Mouse (Mus musculus) forebrain, embryonic 12.5 days (tissue): Measurements from ENCODE around the gene H2-Ab1. TPM values are rescaled to one million over a fixed set of nuclear protein-coding genes. Genes with fewer than 3 reads are reported as not detected.
"Not testable (repeated sequence)": the region's sequence is repeated elsewhere in the genome, so short reads cannot be mapped to it uniquely, and the experiment has no call there.

Source experiments
- ATAC-seq: fragments of 200-750 bp; cut with Nextera tagmentation; 2 replicates; pipeline ENCODE4 v1.8.0; 2017; ENCODE audit warnings: moderate TSS enrichment; ENCODE audit not compliant: low FRiP score
- H3K27ac ChIP-seq: fragments of 300-500 bp; sonication (generic); 2 replicates; pipeline ENCODE4 v1.5.1; 2016; ENCODE audit warnings: mild to moderate bottlenecking
- H3K27me3 ChIP-seq: fragments of 300-500 bp; sonication (generic); 2 replicates; pipeline ENCODE4 v1.6.1; 2016; ENCODE audit warnings: mild to moderate bottlenecking
- H3K36me3 ChIP-seq: fragments of 300-500 bp; sonication (generic); replicated peaks from 2 replicates; pipeline ENCODE4 v1.6.1; 2016; ENCODE audit warnings: mild to moderate bottlenecking
- H3K4me1 ChIP-seq: fragments of 300-500 bp; sonication (generic); 2 replicates; pipeline ENCODE4 v1.6.1; 2016
- H3K4me2 ChIP-seq: fragments of 300-500 bp; sonication (generic); 2 replicates; pipeline ENCODE4 v1.6.1; 2016; ENCODE audit warnings: mild to moderate bottlenecking, moderate library complexity
- H3K4me3 ChIP-seq: fragments of 300-500 bp; sonication (generic); replicated peaks from 2 replicates; pipeline ENCODE4 v1.5.1; 2016; ENCODE audit warnings: mild to moderate bottlenecking
- H3K9ac ChIP-seq: fragments of 300-500 bp; sonication (generic); 2 replicates; pipeline ENCODE4 v1.6.1; 2016; ENCODE audit warnings: mild to moderate bottlenecking
- H3K9me3 ChIP-seq: fragments of 300-500 bp; sonication (generic); 2 replicates; pipeline ENCODE4 v1.6.1; 2016
- whole genome bisulfite sequencing: fragments of 180-500 bp; shearing (Covaris S2); methylation state at CpG from one replicate; pipeline ENCODE4 v1.1.7; 2016; 5-methylcytosine and 5-hydroxymethylcytosine counted together
- polyA plus RNA-seq: library from polyadenylated mRNA; unstranded; fragments of >200 nt; fragmentation: Nextera tagmentation; extraction: Ambion mirVana; gene quantifications from 2 replicates; pipeline ENCODE4 v1.2.1, GENCODE M21; 2016

Gene H2-Ab1
- polyA plus RNA-seq, 1 experiment from 2014 or later, result 1.9 TPM

DNA sequence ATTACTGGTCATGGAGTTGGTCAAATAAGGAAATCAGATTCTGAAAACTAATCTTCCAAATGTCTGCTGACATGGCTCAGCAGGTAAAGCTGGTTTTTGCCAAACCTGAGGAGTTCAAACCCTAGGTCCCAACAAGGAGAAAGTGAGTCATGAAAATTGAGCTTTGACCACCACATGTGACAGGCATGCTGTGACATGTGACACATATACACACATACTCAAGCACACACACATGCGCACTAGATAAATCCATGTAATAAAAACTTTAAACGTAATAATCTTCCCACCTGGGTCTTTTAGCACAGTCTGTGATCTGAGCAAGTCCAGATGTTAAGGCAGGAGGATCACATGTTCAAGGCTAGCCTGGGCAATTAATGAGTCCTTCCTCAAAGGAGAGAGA, 46.3 kb downstream of the H2-Ab1 start:
- no peak for ATAC-seq
- Histone ChIP-seq H3K4me1 (no peaks in the 10 kb centered on the region), H3K9ac (no peak overlapping the region), H3K36me3 (no peaks in the 10 kb centered on the region), H3K4me3 (no peak overlapping the region), H3K27me3 (peaks cover 14% of the 10 kb centered on the region; the same call in 1 of the 2 replicates), H3K4me2 (no peak overlapping the region), H3K27ac (no peak overlapping the region), H3K9me3 (no peaks in the 10 kb centered on the region)
- 84% methylated on average over 2 of the region's 2 CpGs for WGBS

GRCm38 (mm10) chr17:34304751-34305150, 47.3 kb downstream of the H2-Ab1 start:
- Histone ChIP-seq H3K27me3 (peaks cover 14% of the 10 kb centered on the region; the same call in 1 of the 2 replicates), H3K4me1 (no peaks in the 10 kb centered on the region; the same call in 1 of the 2 replicates), H3K4me3 (no peak overlapping the region), H3K4me2 (no peak overlapping the region), H3K9me3 (no peaks in the 10 kb centered on the region), H3K27ac (no peak overlapping the region), H3K36me3 (no peaks in the 10 kb centered on the region), H3K9ac (no peak overlapping the region)
- 37% methylated on average over 4 of the region's 4 CpGs for WGBS
- no peak for ATAC-seq

DNA sequence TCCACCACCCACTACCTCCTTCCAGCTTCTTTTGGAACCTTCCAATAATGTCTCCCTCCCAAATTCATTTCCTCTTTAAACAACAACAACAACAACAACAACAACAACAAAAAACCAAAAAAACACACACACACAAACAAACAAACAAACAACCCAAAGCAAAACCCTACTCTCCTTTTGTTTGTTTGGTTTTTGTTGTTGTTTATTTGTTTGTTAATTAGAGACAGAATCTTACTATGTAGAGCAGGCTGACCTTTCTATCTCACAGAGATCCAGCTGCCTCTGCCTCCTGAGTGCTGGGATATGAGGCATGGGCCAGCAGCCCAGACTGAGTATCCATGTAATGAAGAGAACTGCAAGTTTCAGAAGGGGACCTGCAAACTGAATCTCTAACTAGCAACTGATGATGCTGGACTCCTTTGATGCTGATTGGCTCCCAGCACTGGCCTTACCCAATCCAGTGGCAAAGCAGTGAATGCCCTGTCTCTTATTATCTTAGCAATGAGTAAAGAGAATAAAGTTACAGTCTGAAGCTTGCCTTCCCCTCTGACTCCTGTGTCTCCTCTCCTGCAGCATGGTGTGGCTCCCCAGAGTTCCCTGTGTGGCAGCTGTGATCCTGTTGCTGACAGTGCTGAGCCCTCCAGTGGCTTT, 48.0 kb downstream of the H2-Ab1 start, which contains the start of gene H2-Eb1:
H2-Eb1 (plus strand) TSS at position 488 of the 651 bp plus-strand sequence.
- Histone ChIP-seq H3K4me2 (no peak within 1 kb of the TSS), H3K9ac (no peak within 1 kb of the TSS), H3K27ac (no peak within 1 kb of the TSS), H3K9me3 (no peaks in the 10 kb centered on the region), H3K27me3 (peaks cover 14% of the 10 kb centered on the region; the same call in 1 of the 2 replicates), H3K4me3 (no peak within 1 kb of the TSS), H3K4me1 (peaks cover 3% of the 10 kb centered on the region), H3K36me3 (no peaks in the 10 kb centered on the region)
- ATAC-seq, result peak; percentile 84

GRCm38 (mm10) chr17:34306407-34306806, 48.9 kb downstream of the H2-Ab1 start:
- Histone ChIP-seq H3K27me3 (peaks cover 14% of the 10 kb centered on the region; the same call in 1 of the 2 replicates), H3K4me1 (peaks cover 3% of the 10 kb centered on the region), H3K27ac (no peak overlapping the region), H3K9ac (no peak overlapping the region), H3K36me3 (no peaks in the 10 kb centered on the region), H3K9me3 (no peaks in the 10 kb centered on the region), H3K4me2 (no peak overlapping the region), H3K4me3 (no peak overlapping the region)
- WGBS, result 89% methylated on average over 2 of the region's 2 CpGs
- no peak for ATAC-seq

DNA sequence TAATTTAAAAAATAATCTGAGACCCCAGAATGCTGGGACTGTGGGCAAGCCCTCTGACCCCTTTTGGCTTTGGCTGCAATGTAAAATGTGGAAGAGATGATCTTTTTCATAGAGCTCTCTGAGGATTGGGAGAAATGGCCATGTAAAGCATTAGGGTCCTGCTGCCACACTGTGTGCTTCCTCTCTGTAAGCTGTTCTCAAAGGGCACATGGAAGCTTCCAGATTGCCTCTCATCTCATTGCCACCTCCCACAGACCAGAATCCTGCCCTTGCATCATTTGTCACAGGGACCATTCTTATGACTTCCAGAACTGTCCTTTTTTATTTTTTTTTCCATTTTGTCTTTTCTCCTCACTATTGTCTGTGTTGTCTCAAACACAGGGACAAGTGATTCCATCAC, 49.7 kb downstream of the H2-Ab1 start:
- Histone ChIP-seq H3K9me3 (no peaks in the 10 kb centered on the region), H3K4me2 (no peak overlapping the region), H3K27me3 (peaks cover 14% of the 10 kb centered on the region; the same call in 1 of the 2 replicates), H3K27ac (no peak overlapping the region), H3K9ac (no peak overlapping the region), H3K4me3 (no peak overlapping the region), H3K4me1 (peaks cover 3% of the 10 kb centered on the region), H3K36me3 (no peaks in the 10 kb centered on the region)
- no peak for ATAC-seq

- WGBS, result 80% methylated on average over 4 of the region's 4 CpGs
- Histone ChIP-seq H3K4me2 (no peak overlapping the region), H3K9ac (no peak overlapping the region), H3K9me3 (no peaks in the 10 kb centered on the region), H3K27me3 (peaks cover 14% of the 10 kb centered on the region; the same call in 1 of the 2 replicates), H3K27ac (no peak overlapping the region), H3K4me1 (peaks cover 3% of the 10 kb centered on the region), H3K36me3 (no peaks in the 10 kb centered on the region), H3K4me3 (no peak overlapping the region)
- no peak for ATAC-seq
These were observed 50.7 kb downstream of the H2-Ab1 start for GRCm38 (mm10) chr17:34308161-34308560.

DNA sequence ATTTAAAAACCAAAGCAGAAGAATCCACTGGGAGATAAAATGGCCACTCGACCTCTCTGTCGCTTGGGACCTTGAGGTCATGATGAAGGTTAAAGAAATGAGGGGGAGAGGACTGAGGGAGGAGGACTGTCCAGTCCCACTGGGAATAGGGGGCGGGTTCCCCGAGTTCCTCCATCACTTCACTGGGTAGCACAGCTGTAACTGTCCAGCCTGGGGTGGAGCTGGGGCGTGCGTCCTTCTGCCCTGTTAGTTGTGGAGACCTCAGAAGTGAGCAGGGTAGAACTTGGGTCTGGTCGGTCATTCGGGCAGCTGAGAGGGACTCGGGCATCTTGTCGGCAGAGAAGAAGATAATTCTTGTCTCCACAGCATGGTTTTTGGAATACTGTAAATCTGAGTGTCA, 51.7 kb downstream of the H2-Ab1 start:
- peaks cover 18% of the 10 kb centered on the region; the same call in 1 of the 2 replicates for H3K27me3 ChIP-seq
- H3K4me1 ChIP-seq, result peaks cover 3% of the 10 kb centered on the region
- H3K9ac ChIP-seq, result peak overlapping the region; percentile 63
- no peaks in the 10 kb centered on the region for H3K9me3 ChIP-seq
- H3K36me3 ChIP-seq, result no peaks in the 10 kb centered on the region
- WGBS, result 34% methylated on average over 10 of the region's 10 CpGs
- no peak overlapping the region; the same call in 1 of the 2 replicates for H3K27ac ChIP-seq
- H3K4me3 ChIP-seq, result peak overlapping the region; percentile 62
- H3K4me2 ChIP-seq, result peak overlapping the region; percentile 71
- no peak for ATAC-seq

DNA sequence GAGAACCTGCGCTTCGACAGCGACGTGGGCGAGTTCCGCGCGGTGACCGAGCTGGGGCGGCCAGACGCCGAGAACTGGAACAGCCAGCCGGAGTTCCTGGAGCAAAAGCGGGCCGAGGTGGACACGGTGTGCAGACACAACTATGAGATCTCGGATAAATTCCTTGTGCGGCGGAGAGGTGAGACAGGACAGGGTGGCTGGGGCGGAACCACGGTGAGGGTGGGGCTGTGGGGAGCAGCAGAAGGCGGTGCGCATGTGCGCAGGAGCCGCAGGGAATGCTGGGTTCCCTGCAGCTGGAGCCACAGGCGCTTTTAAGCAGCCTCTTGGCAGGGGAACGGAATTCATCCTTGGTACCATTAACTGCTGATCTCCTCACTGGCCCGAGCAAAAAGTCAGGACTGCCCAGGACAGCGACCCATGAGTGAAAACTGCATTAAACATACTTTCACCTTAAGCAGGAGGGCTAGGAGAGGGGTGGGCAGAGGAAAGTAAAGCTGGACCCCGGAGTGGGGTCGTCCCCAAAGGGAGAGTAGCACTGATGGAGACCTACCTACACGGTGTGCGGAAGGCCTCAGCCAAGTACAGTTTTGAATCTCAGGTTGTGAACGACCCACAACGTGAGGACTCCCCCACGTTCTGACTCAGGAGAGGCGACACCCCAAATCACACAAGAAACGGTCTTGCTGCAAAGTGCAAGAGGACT, 52.3 kb downstream of the H2-Ab1 start:
- Histone ChIP-seq H3K9ac (peak overlapping the region; percentile 63), H3K9me3 (no peaks in the 10 kb centered on the region), H3K36me3 (no peaks in the 10 kb centered on the region), H3K4me1 (peaks cover 3% of the 10 kb centered on the region), H3K4me2 (peak overlapping the region; percentile 71), H3K27ac (peak overlapping the region; percentile 36; the same call in 1 of the 2 replicates), H3K27me3 (peaks cover 18% of the 10 kb centered on the region; the same call in 1 of the 2 replicates), H3K4me3 (peak overlapping the region; percentile 62)
- ATAC-seq, result peak; percentile 84; the same call in 1 of the 2 replicates
- 25% methylated on average over 38 of the region's 38 CpGs for WGBS

DNA sequence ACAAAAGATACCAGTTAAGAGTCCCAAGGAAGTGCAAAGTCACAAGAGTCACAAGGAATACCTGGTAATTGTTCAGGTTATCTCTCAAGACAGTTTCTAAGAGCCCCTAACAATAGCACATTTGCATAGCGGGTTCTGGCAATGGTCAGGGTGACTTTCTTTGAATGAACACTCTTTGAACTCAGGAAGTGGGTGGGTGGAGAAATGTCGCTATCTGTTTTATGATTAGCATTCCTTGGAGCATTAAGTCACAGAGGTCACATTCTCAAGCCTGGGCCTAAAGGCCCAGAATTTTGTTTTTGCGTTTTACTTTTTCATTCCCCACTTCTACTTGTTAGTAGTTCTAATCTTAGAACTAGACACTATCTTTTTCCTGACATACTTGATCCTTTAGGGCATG, 53.0 kb downstream of the H2-Ab1 start:
- peaks cover 18% of the 10 kb centered on the region; the same call in 1 of the 2 replicates for H3K27me3 ChIP-seq
- not testable (repeated sequence) for H3K9me3 ChIP-seq, H3K4me3 ChIP-seq, ATAC-seq, H3K4me2 ChIP-seq, H3K36me3 ChIP-seq, H3K9ac ChIP-seq, H3K27ac ChIP-seq, H3K4me1 ChIP-seq
- 92% methylated on average over 3 of the region's 3 CpGs for WGBS

- no peaks in the 10 kb centered on the region for H3K36me3 ChIP-seq
- H3K9me3 ChIP-seq, result no peaks in the 10 kb centered on the region
- H3K4me2 ChIP-seq, result no peak overlapping the region
- H3K27me3 ChIP-seq, result peaks cover 11% of the 10 kb centered on the region; the same call in 1 of the 2 replicates
- H3K9ac ChIP-seq, result no peak overlapping the region
- no peak overlapping the region for H3K27ac ChIP-seq
- peaks cover 3% of the 10 kb centered on the region for H3K4me1 ChIP-seq
- H3K4me3 ChIP-seq, result no peak overlapping the region
- no peak for ATAC-seq
- 85% methylated on average over 1 of the region's 1 CpGs for WGBS
These were observed 54.7 kb downstream of the H2-Ab1 start for GRCm38 (mm10) chr17:34312185-34312584.

DNA sequence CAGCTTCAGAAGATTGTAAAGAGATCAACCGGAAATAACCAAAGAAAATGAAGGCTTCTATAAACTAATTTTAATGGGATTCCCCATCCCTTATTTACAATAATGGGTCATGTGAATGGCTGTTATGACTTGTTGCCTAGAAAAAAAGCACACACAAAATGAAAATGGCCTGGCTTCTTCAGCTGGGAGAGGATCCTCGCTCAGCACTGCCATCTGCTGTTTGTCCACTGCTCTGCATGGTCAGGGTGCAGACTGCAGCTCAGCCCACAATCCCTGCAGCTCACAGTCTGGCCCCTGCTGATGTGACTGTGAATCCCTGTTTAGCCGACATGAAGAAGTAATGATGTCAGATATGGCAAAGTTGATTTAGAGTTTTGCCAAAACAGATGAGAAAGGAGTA, 55.9 kb downstream of the H2-Ab1 start:
- no peak for ATAC-seq
- no peak overlapping the region for H3K4me3 ChIP-seq
- no peak overlapping the region for H3K4me2 ChIP-seq
- H3K9me3 ChIP-seq, result no peaks in the 10 kb centered on the region
- WGBS, result 41% methylated on average over 3 of the region's 3 CpGs
- H3K27me3 ChIP-seq, result peaks cover 4% of the 10 kb centered on the region; the same call in 1 of the 2 replicates
- peaks cover 3% of the 10 kb centered on the region for H3K4me1 ChIP-seq
- H3K36me3 ChIP-seq, result no peaks in the 10 kb centered on the region
- no peak overlapping the region for H3K9ac ChIP-seq
- H3K27ac ChIP-seq, result no peak overlapping the region

DNA sequence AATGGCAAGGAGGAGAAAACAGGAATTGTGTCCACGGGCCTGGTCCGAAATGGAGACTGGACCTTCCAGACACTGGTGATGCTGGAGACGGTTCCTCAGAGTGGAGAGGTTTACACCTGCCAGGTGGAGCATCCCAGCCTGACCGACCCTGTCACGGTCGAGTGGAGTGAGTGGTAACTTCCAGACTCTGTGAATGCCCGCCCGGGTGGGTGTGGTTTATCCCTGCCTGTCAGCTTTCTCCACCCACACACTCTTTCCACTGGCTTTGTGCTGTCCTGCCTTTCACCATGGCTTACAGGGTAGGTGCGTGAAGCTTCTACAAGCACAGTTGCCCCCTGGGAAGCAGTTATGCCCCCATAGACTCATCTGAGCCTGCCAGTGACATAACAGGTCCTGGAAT, 56.8 kb downstream of the H2-Ab1 start:
- Histone ChIP-seq H3K27me3 (peaks cover 4% of the 10 kb centered on the region; the same call in 1 of the 2 replicates), H3K4me3 (no peak overlapping the region), H3K4me1 (peaks cover 3% of the 10 kb centered on the region), H3K4me2 (no peak overlapping the region), H3K27ac (no peak overlapping the region), H3K9me3 (no peaks in the 10 kb centered on the region), H3K36me3 (no peaks in the 10 kb centered on the region), H3K9ac (no peak overlapping the region)
- WGBS, result 65% methylated on average over 9 of the region's 9 CpGs
- no peak for ATAC-seq
